Mouse (Mus musculus) gastrocnemius, adult 2 months (tissue): ENCODE measurements at regions not wholly inside any gene's neighbourhood (a gene's known extent, or its start where the extent isn't known, plus 50 kb on each side); places are given as distances from the start of the nearest gene placed in this dataset.
"Not testable (repeated sequence)": the region's sequence is repeated elsewhere in the genome, so short reads cannot be mapped to it uniquely, and the experiment has no call there.

ENCODE experiments used
- DNase-seq: peaks from one replicate; pipeline ENCODE4 v3.0.0; 2022
- H3K27ac ChIP-seq: fragments of 200-600 bp; 2 replicates; pipeline ENCODE4 v1.8.1; 2022; ENCODE audit warnings: mild to moderate bottlenecking
- H3K4me3 ChIP-seq: fragments of 200-600 bp; 2 replicates; pipeline ENCODE4 v1.8.1; 2022; ENCODE audit warnings: mild to moderate bottlenecking, moderate library complexity
- CTCF ChIP-seq: fragments of 200-600 bp; IDR thresholded peaks from 2 replicates; pipeline ENCODE4 v1.8.1; 2022; ENCODE audit warnings: antibody characterized with exemption, mild to moderate bottlenecking, moderate library complexity
- intact Hi-C: fragments of 180-260 bp; cut with DNase I; formaldehyde crosslinking; loops from one replicate; pipeline ENCODE4 v1.15.1; 2025

DNA sequence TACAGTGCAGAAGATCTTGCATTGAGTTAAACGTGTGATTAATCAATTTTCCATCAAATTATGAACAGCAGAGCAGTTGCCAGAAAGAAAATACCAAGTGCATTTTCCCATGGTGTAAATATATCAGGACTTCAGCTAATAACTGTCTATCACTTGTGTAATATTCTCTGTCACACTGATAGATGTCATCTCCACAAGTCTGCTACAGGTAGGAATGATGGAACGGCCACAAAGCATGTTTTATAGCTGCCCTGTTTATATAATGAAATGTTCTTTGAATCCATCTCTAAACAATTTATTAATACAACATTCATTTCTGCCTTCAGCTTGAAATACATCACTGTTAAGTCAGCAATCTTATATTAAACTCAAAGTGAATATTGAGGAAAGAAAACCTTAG is 272.9 kb upstream of the Zic4 start:
- intact Hi-C loops = no loop called here
- H3K27ac ChIP-seq = no peak overlapping the region

GRCm38 (mm10) chr9:91091421-91092050 is 270.7 kb upstream of the Zic4 start:
- no peak for TF ChIP-seq CTCF
- no peak for DNase-seq
- Histone ChIP-seq H3K27ac (no peak overlapping the region), H3K4me3 (no peak overlapping the region)
- intact Hi-C loops = no loop called here

More for the DNA sequence above, 272.9 kb upstream of the Zic4 start:
- no peak overlapping the region for H3K4me3 ChIP-seq
- DNase-seq = no peak
- no peak for TF ChIP-seq CTCF

- no peak overlapping the region for H3K4me3 ChIP-seq
These were observed 260.4 kb upstream of the Zic4 start for GRCm38 (mm10) chr9:91101614-91102407.

GRCm38 (mm10) chr9:91122441-91123035 is 239.7 kb upstream of the Zic4 start:
- Histone ChIP-seq H3K4me3 (no peak overlapping the region), H3K27ac (no peak overlapping the region)
- intact Hi-C loops = no loop called here
- TF ChIP-seq CTCF = no peak
- no peak for DNase-seq

More at GRCm38 (mm10) chr9:91101614-91102407, 260.4 kb upstream of the Zic4 start:
- no peak for DNase-seq
- H3K27ac ChIP-seq = no peak overlapping the region
- TF ChIP-seq CTCF = no peak
- intact Hi-C loops = no loop called here

- intact Hi-C loops = no loop called here
- Histone ChIP-seq H3K27ac (no peak overlapping the region), H3K4me3 (no peak overlapping the region)
- TF ChIP-seq CTCF = no peak
- no peak for DNase-seq
These were observed 239.0 kb upstream of the Zic4 start for GRCm38 (mm10) chr9:91123208-91123607.

DNA sequence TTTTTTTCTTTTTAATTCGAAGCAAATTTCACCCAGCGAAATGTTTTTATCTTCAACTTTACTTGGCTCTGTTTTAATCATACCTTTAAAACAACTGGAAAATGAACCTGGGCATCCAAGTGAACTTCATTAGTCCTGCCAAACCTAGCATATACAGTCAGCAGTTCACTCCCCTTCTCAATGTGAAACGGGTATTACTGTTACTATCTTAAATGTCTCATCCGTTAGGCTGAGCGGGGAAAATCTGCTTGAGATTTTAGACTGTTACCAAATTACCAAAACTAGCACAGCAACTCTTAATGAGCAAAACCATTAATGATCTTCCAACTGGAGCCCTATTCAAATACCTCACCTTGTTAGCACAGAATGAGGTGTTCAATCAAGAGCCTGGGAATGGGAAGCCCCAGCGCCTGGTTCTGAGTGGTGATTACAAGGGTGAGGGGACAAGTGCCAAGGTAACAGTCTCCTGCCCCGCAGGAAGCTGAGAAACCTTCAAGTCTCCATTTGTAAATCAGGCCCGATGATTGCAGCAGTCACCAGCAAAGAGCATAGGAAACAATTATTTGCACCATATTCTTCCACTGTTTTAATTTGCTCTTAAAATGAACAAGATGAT is 235.5 kb upstream of the Zic4 start:
- DNase-seq = no peak
- no peak for TF ChIP-seq CTCF
- intact Hi-C loops = no loop called here
- Histone ChIP-seq H3K4me3 (no peak overlapping the region), H3K27ac (no peak overlapping the region)

DNA sequence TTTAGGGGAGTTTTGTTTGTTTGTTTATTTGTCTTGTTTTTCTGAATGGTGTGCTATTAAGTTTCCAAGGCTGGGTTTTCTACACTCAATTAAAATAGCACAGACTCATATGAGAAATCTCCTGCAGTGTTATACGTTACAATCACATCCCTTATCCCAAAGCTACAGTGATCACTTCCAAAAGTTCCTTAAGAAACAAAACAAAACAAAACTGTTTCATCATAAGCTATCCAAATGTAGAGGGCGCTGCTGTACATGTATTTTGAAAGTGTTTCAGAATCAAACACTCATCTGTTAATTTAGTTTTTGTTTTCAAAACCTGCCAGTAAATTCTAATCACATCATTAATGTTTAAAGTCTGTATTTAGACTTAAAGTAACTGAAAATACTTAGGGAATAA is 233.7 kb upstream of the Zic4 start:
- H3K27ac ChIP-seq, intact Hi-C loops, DNase-seq, H3K4me3 ChIP-seq: not testable (repeated sequence)
- peak; percentile 8; the same call in 1 of the 2 replicates for TF ChIP-seq CTCF

GRCm38 (mm10) chr9:91130111-91130720 is 232.0 kb upstream of the Zic4 start:
- intact Hi-C loops = no loop called here
- no peak overlapping the region for H3K4me3 ChIP-seq
- no peak for DNase-seq
- no peak overlapping the region for H3K27ac ChIP-seq
- TF ChIP-seq CTCF = no peak

DNA sequence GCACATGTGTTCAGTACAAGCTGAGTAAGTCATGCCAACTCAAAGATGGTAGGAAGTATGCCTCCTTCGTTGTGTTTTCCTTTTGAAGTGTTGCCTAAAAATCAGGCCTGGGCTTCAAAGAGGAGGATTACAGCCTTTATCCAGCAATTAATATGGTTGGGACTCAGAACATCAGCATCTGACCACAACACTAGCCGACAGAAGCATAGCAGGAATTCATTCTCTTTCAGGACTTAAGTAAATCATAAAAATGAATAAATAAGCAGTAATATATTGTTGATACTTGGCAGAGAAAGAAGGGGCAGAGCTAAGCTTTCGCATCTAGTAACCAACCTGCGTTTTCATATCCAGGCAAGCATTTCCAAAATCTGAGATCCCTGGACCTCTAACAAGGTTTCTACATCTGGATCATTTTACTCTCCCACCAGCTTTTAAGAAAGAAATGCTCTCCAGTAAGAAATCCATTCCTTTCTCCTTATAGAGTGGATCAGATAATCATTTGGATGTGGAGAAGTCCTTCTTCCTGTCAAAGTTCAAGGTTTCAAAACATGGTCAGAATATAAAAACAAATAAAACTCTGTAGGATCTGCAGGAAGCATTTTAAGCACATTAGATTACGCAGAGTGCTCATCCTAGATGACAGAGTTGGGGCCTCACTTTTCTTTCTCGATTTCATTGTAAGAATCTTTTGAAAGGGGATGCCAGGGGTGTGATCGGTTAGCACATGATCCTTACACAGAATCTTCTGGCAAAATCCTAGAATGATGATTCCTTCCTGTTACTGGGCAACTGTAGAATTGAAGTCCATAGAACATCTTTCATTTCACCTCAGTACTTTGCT is 230.6 kb upstream of the Zic4 start:
- intact Hi-C loops = no loop called here
- H3K4me3 ChIP-seq = no peak overlapping the region
- H3K27ac ChIP-seq = no peak overlapping the region
- TF ChIP-seq CTCF = no peak
- DNase-seq = no peak

DNA sequence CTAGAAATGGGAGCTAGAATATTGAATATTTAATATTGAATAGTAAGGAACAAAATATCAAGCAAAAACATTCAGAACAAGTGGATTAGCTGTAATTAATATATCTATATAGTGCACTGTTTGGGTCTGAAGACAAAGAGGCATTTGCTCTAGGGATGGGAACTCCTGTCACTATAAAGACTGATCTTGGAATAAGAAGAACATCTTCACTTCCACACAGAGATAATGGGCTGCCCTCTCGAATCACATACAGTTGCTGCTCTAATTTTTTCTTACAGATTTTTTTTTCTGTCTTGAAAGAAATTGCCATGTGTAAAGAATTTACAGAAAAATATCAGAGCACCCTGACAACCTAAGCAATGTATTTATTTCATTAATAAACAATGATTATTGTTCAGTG is 229.7 kb upstream of the Zic4 start:
- TF ChIP-seq CTCF = no peak
- no peak for DNase-seq
- Histone ChIP-seq H3K27ac (no peak overlapping the region), H3K4me3 (no peak overlapping the region)
- intact Hi-C loops = no loop called here

- no peak for DNase-seq
- Histone ChIP-seq H3K4me3 (no peak overlapping the region), H3K27ac (no peak overlapping the region)
- intact Hi-C loops = no loop called here
- TF ChIP-seq CTCF = no peak
These were observed 228.8 kb upstream of the Zic4 start for GRCm38 (mm10) chr9:91133256-91133920.

- DNase-seq = no peak
- no peak overlapping the region for H3K27ac ChIP-seq
- intact Hi-C loops = no loop called here
- TF ChIP-seq CTCF = no peak
- H3K4me3 ChIP-seq = no peak overlapping the region
These were observed 227.9 kb upstream of the Zic4 start for GRCm38 (mm10) chr9:91134325-91134724.
